Mouse (Mus musculus) heart, postnatal 0 days (tissue): ENCODE results near the gene Vps13c. TPM values are rescaled to one million over a fixed set of nuclear protein-coding genes. Genes with fewer than 3 reads are reported as not detected.

Experiments used
- ATAC-seq: fragments of 200-750 bp; cut with Nextera tagmentation; 2 replicates; pipeline ENCODE4 v1.8.0; 2017; ENCODE audit warnings: low read depth, moderate number of reproducible peaks, moderate library complexity; ENCODE audit not compliant: insufficient read depth
- DNase-seq: peaks from one replicate; pipeline ENCODE4 v3.0.0-alpha.2; 2016; ENCODE audit warnings: low spot score
- H3K27ac ChIP-seq: fragments of 300-500 bp; sonication (generic); 2 replicates; pipeline ENCODE4 v1.5.1; 2014; ENCODE audit warnings: low read depth, mild to moderate bottlenecking
- H3K27me3 ChIP-seq: fragments of 300-500 bp; sonication (generic); 2 replicates; pipeline ENCODE4 v1.6.1; 2014; ENCODE audit warnings: low read length, mixed read lengths; ENCODE audit not compliant: control insufficient read depth, insufficient read depth
- H3K36me3 ChIP-seq: fragments of 300-500 bp; sonication (generic); replicated peaks from 2 replicates; pipeline ENCODE4 v1.6.1; 2014; ENCODE audit warnings: low read length, mixed read lengths; ENCODE audit not compliant: control insufficient read depth, insufficient read depth
- H3K4me1 ChIP-seq: fragments of 300-500 bp; sonication (generic); 2 replicates; pipeline ENCODE4 v1.6.1; 2014; ENCODE audit warnings: antibody characterized with exemption; ENCODE audit not compliant: control insufficient read depth, insufficient read depth
- H3K4me2 ChIP-seq: fragments of 300-500 bp; sonication (generic); 2 replicates; pipeline ENCODE4 v1.6.1; 2014; ENCODE audit warnings: low read depth, mild to moderate bottlenecking, low read length, moderate library complexity
- H3K4me3 ChIP-seq: fragments of 300-500 bp; sonication (generic); 2 replicates; pipeline ENCODE4 v1.5.1; 2014; ENCODE audit warnings: low read depth, low read length
- H3K9ac ChIP-seq: fragments of 300-500 bp; sonication (generic); replicated peaks from 2 replicates; pipeline ENCODE4 v1.6.1; 2014; ENCODE audit warnings: low read depth, low read length, mixed read lengths
- H3K9me3 ChIP-seq: fragments of 300-500 bp; sonication (generic); replicated peaks from 2 replicates; pipeline ENCODE4 v1.6.1; 2016; ENCODE audit warnings: low read length; ENCODE audit not compliant: control insufficient read depth
- CTCF ChIP-seq: IDR thresholded peaks from 2 replicates; pipeline ENCODE4 v1.5.1; 2016; ENCODE audit warnings: antibody characterized with exemption, control low read depth, low read depth
- EP300 ChIP-seq: IDR thresholded peaks from 2 replicates; pipeline ENCODE4 v1.6.1; 2016; ENCODE audit warnings: antibody characterized with exemption, low read depth
- WGBS: fragments of 180-500 bp; shearing (Covaris S2); extraction: QIAGEN DNeasy Blood & Tissue Kit; methylation state at CpG from one replicate; pipeline ENCODE4 v1.1.7; 2014; 5-methylcytosine and 5-hydroxymethylcytosine counted together
- polyA plus RNA-seq: library from polyadenylated mRNA; unstranded; fragments of >200 nt; fragmentation: Nextera tagmentation; extraction: Ambion mirVana; gene quantifications from 2 replicates; pipeline ENCODE4 v1.2.1, GENCODE M21; 2015
- total RNA-seq: library from RNA; depleted of rRNA; stranded (reverse); fragments of >200 nt; gene quantifications from 2 replicates; pipeline ENCODE4 v1.2.3, GENCODE M21; 2014; ENCODE audit warnings: low replicate concordance

Vps13c gene
- total and polyA plus RNA-seq, 2 experiments from 2014 or later: 3.9 to 26.0 TPM

GRCm38 (mm10) chr9:67863332-67863731, 23.1 kb downstream of the Vps13c start:
- WGBS: 84% methylated on average over 5 of the region's 5 CpGs
- no peak overlapping the region for H3K27ac ChIP-seq
- ATAC-seq (no peak), DNase-seq (no peak)
- H3K9me3 ChIP-seq: no peaks in the 10 kb centered on the region
- no peaks in the 10 kb centered on the region for H3K27me3 ChIP-seq
- H3K4me2 ChIP-seq: no peak overlapping the region
- TF ChIP-seq CTCF: no peak
- TF ChIP-seq EP300: no peak
- H3K36me3 ChIP-seq: peaks cover 14% of the 10 kb centered on the region; the same call in 1 of the 2 replicates
- H3K4me3 ChIP-seq: no peak overlapping the region
- no peaks in the 10 kb centered on the region for H3K4me1 ChIP-seq
- no peak overlapping the region for H3K9ac ChIP-seq

GRCm38 (mm10) chr9:67864011-67864410, 23.8 kb downstream of the Vps13c start:
- no peak overlapping the region for H3K27ac ChIP-seq
- H3K4me3 ChIP-seq: no peak overlapping the region
- H3K36me3 ChIP-seq: peaks cover 11% of the 10 kb centered on the region; the same call in 1 of the 2 replicates
- DNase-seq (no peak), ATAC-seq (no peak)
- H3K9ac ChIP-seq: no peak overlapping the region
- H3K4me2 ChIP-seq: no peak overlapping the region
- WGBS: 69% methylated on average over 4 of the region's 4 CpGs
- TF ChIP-seq EP300: no peak
- no peak for TF ChIP-seq CTCF
- H3K4me1 ChIP-seq: no peaks in the 10 kb centered on the region
- no peaks in the 10 kb centered on the region for H3K9me3 ChIP-seq
- H3K27me3 ChIP-seq: no peaks in the 10 kb centered on the region

- Histone ChIP-seq H3K27ac (no peak overlapping the region), H3K36me3 (peaks cover 11% of the 10 kb centered on the region; the same call in 1 of the 2 replicates), H3K27me3 (no peaks in the 10 kb centered on the region), H3K9ac (no peak overlapping the region), H3K4me2 (no peak overlapping the region), H3K9me3 (no peaks in the 10 kb centered on the region), H3K4me1 (no peaks in the 10 kb centered on the region), H3K4me3 (no peak overlapping the region)
- DNase-seq: no peak
- no peak for TF ChIP-seq CTCF
- no peak for TF ChIP-seq EP300
- ATAC-seq: no peak
- WGBS: 69% methylated on average over 7 of the region's 7 CpGs
Observed at GRCm38 (mm10) chr9:67865411-67865810, 25.2 kb downstream of the Vps13c start.

- WGBS: 85% methylated on average over 6 of the region's 6 CpGs
- no peak overlapping the region for H3K27ac ChIP-seq
- no peak for TF ChIP-seq CTCF
- no peak for TF ChIP-seq EP300
- H3K36me3 ChIP-seq: 0 out of 2 replicates have a peak, but pooled peaks cover under 1% of the 10 kb centered on the region
- H3K4me1 ChIP-seq: no peaks in the 10 kb centered on the region
- no peak for DNase-seq
- no peak for ATAC-seq
- H3K9me3 ChIP-seq: no peaks in the 10 kb centered on the region
- no peak overlapping the region for H3K4me2 ChIP-seq
- H3K27me3 ChIP-seq: no peaks in the 10 kb centered on the region
- H3K4me3 ChIP-seq: no peak overlapping the region
- H3K9ac ChIP-seq: no peak overlapping the region
Observed at GRCm38 (mm10) chr9:67867411-67867810, 27.2 kb downstream of the Vps13c start.

- no peak for DNase-seq
- TF ChIP-seq EP300 (no peak), CTCF (no peak)
- H3K4me1 ChIP-seq: no peaks in the 10 kb centered on the region
- H3K9me3 ChIP-seq: no peaks in the 10 kb centered on the region
- no peaks in the 10 kb centered on the region for H3K27me3 ChIP-seq
- ATAC-seq: no peak
- no peak overlapping the region for H3K4me3 ChIP-seq
- 0 out of 2 replicates have a peak, but pooled peaks cover 5% of the 10 kb centered on the region for H3K36me3 ChIP-seq
- WGBS: 66% methylated on average over 16 of the region's 16 CpGs
- no peak overlapping the region for H3K4me2 ChIP-seq
- no peak overlapping the region for H3K27ac ChIP-seq
- H3K9ac ChIP-seq: no peak overlapping the region
Observed at GRCm38 (mm10) chr9:67869691-67870450, 29.7 kb downstream of the Vps13c start.
